Mouse (Mus musculus) brain, embryonic 14.5 days (tissue): Measurements from ENCODE around the gene Sgtb.

Experiments used
- CTCF ChIP-seq: fragments of 200-500 bp; IDR thresholded peaks from 2 replicates; pipeline ENCODE4 v1.5.1; 2012; ENCODE audit warnings: inconsistent platforms, mild to moderate bottlenecking, moderate library complexity, borderline replicate concordance; ENCODE audit not compliant: insufficient read depth, insufficient read length; ENCODE audit errors: extremely low read depth
- POLR2A ChIP-seq: fragments of 200-500 bp; IDR thresholded peaks from 2 replicates; pipeline ENCODE4 v1.6.1; 2012; ENCODE audit warnings: mild to moderate bottlenecking, inconsistent platforms, borderline replicate concordance; ENCODE audit not compliant: poor library complexity, insufficient read depth, insufficient read length, severe bottlenecking; ENCODE audit errors: extremely low read depth

DNA sequence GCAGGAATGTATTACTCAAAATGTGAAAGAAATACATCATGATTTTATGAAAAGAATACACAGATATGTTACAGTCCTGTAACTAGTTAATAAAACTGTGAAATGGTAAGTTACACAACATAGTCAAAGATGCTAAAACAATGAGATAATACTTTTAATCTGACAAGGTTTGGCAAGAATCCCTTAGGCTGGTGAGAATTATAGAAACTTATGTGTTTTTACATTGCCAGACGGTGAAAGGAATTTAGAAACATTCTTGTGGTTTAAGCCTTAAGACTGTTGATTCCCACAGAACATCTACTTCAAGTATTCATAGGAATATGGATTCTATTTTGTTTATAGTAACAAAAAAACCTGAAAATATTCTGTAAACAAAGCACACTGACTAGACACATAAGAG lies 46.1 kb downstream of the Sgtb start:
- TF ChIP-seq CTCF (no peak), POLR2A (no peak)
